Mouse (Mus musculus): Measurements from ENCODE around the gene Nyap2. TPM values are rescaled to one million over a fixed set of nuclear protein-coding genes. Genes with fewer than 3 reads are reported as not detected.
"Not testable (repeated sequence)": the region's sequence is repeated elsewhere in the genome, so short reads cannot be mapped to it uniquely, and the experiment has no call there.

Gene Nyap2
- polyA plus RNA-seq, 1 experiment = not detected

- Histone ChIP-seq H3K4me3 (replicated peaks) (no peak overlapping the region), H3K4me1 (no peaks in the 10 kb centered on the region), H3K36me3 (replicated peaks; ENCODE audit: low read length) (no peaks in the 10 kb centered on the region), H3K27me3 (replicated peaks) (no peaks in the 10 kb centered on the region), H3K9me3 (no peaks in the 10 kb centered on the region)
- TF ChIP-seq FLI1 (IDR thresholded peaks at IDR 0.05; ENCODE audit: low read length) (no peak), GATA1 (IDR thresholded peaks at IDR 0.05; ENCODE audit: borderline replicate concordance, low read length) (no peak)
These were observed 96.0 kb downstream of the Nyap2 start for GRCm38 (mm10) chr1:81172703-81173102.

GRCm38 (mm10) chr1:81173303-81173702, 96.6 kb downstream of the Nyap2 start:
- no peaks in the 10 kb centered on the region for H3K4me1 ChIP-seq
- H3K36me3 ChIP-seq (replicated peaks; ENCODE audit: low read length) = no peaks in the 10 kb centered on the region
- H3K27me3 ChIP-seq (replicated peaks) = no peaks in the 10 kb centered on the region
- no peak overlapping the region for H3K4me3 ChIP-seq (replicated peaks)
- no peaks in the 10 kb centered on the region for H3K9me3 ChIP-seq
- TF ChIP-seq FLI1 (IDR thresholded peaks at IDR 0.05; ENCODE audit: low read length) = no peak
- no peak for TF ChIP-seq GATA1 (IDR thresholded peaks at IDR 0.05; ENCODE audit: borderline replicate concordance, low read length)

GRCm38 (mm10) chr1:81179725-81180124, 103.0 kb downstream of the Nyap2 start:
- Histone ChIP-seq H3K27me3 (replicated peaks) (no peaks in the 10 kb centered on the region), H3K4me3 (replicated peaks) (no peak overlapping the region), H3K4me1 (no peaks in the 10 kb centered on the region), H3K36me3 (replicated peaks; ENCODE audit: low read length) (no peaks in the 10 kb centered on the region), H3K9me3 (no peaks in the 10 kb centered on the region)
- TF ChIP-seq FLI1 (IDR thresholded peaks at IDR 0.05; ENCODE audit: low read length) = no peak
- no peak for TF ChIP-seq GATA1 (IDR thresholded peaks at IDR 0.05; ENCODE audit: borderline replicate concordance, low read length)

- Histone ChIP-seq H3K36me3 (replicated peaks; ENCODE audit: low read length) (no peaks in the 10 kb centered on the region), H3K9me3 (no peaks in the 10 kb centered on the region), H3K4me3 (replicated peaks) (no peak overlapping the region), H3K4me1 (no peaks in the 10 kb centered on the region), H3K27me3 (replicated peaks) (no peaks in the 10 kb centered on the region)
- TF ChIP-seq GATA1 (IDR thresholded peaks at IDR 0.05; ENCODE audit: borderline replicate concordance, low read length) = no peak
These were observed 103.9 kb downstream of the Nyap2 start for GRCm38 (mm10) chr1:81180686-81181085.

GRCm38 (mm10) chr1:81209536-81209935, 132.8 kb downstream of the Nyap2 start:
- H3K4me3 ChIP-seq (replicated peaks) = no peak overlapping the region
- 0 out of 2 replicates have a peak, but pooled peaks cover 4% of the 10 kb centered on the region for H3K9me3 ChIP-seq
- H3K36me3 ChIP-seq (replicated peaks; ENCODE audit: low read length) = no peaks in the 10 kb centered on the region
- H3K27me3 ChIP-seq (replicated peaks) = no peaks in the 10 kb centered on the region
- TF ChIP-seq FLI1 (IDR thresholded peaks at IDR 0.05; ENCODE audit: low read length) (no peak), GATA1 (IDR thresholded peaks at IDR 0.05; ENCODE audit: borderline replicate concordance, low read length) (no peak)
- no peaks in the 10 kb centered on the region for H3K4me1 ChIP-seq

- Histone ChIP-seq H3K4me3 (replicated peaks) (no peak overlapping the region), H3K9me3 (0 out of 2 replicates have a peak, but pooled peaks cover 4% of the 10 kb centered on the region), H3K27me3 (replicated peaks) (no peaks in the 10 kb centered on the region), H3K4me1 (no peaks in the 10 kb centered on the region), H3K36me3 (replicated peaks; ENCODE audit: low read length) (no peaks in the 10 kb centered on the region)
- TF ChIP-seq FLI1 (IDR thresholded peaks at IDR 0.05; ENCODE audit: low read length) = no peak
- TF ChIP-seq GATA1 (IDR thresholded peaks at IDR 0.05; ENCODE audit: borderline replicate concordance, low read length) = no peak
These were observed 134.7 kb downstream of the Nyap2 start for GRCm38 (mm10) chr1:81211491-81211890.

GRCm38 (mm10) chr1:81219790-81220189, 143.0 kb downstream of the Nyap2 start:
- H3K4me1 ChIP-seq = no peaks in the 10 kb centered on the region
- TF ChIP-seq GATA1 (IDR thresholded peaks at IDR 0.05; ENCODE audit: borderline replicate concordance, low read length) = no peak
- no peak for TF ChIP-seq FLI1 (IDR thresholded peaks at IDR 0.05; ENCODE audit: low read length)
- H3K4me3 ChIP-seq (replicated peaks) = no peak overlapping the region
- H3K27me3 ChIP-seq (replicated peaks) = no peaks in the 10 kb centered on the region
- no peaks in the 10 kb centered on the region for H3K36me3 ChIP-seq (replicated peaks; ENCODE audit: low read length)
- H3K9me3 ChIP-seq = peaks cover 6% of the 10 kb centered on the region; the same call in 1 of the 2 replicates

GRCm38 (mm10) chr1:81231759-81232406, 155.1 kb downstream of the Nyap2 start:
- Histone ChIP-seq H3K27me3 (replicated peaks) (no peaks in the 10 kb centered on the region), H3K9me3 (no peaks in the 10 kb centered on the region), H3K4me3 (replicated peaks) (no peak overlapping the region), H3K4me1 (no peaks in the 10 kb centered on the region), H3K36me3 (replicated peaks; ENCODE audit: low read length) (no peaks in the 10 kb centered on the region)
- TF ChIP-seq GATA1 (IDR thresholded peaks at IDR 0.05; ENCODE audit: borderline replicate concordance, low read length) (no peak), FLI1 (IDR thresholded peaks at IDR 0.05; ENCODE audit: low read length) (no peak)

- H3K36me3 ChIP-seq (replicated peaks; ENCODE audit: low read length); H3K27me3 ChIP-seq (replicated peaks); H3K9me3 ChIP-seq; H3K4me1 ChIP-seq; H3K4me3 ChIP-seq (replicated peaks): not testable (repeated sequence)
These were observed 155.6 kb downstream of the Nyap2 start for GRCm38 (mm10) chr1:81232407-81232789.

GRCm38 (mm10) chr1:81248447-81249205, 171.9 kb downstream of the Nyap2 start:
- no peaks in the 10 kb centered on the region for H3K4me1 ChIP-seq
- H3K36me3 ChIP-seq (replicated peaks; ENCODE audit: low read length) = no peaks in the 10 kb centered on the region
- no peak overlapping the region for H3K4me3 ChIP-seq (replicated peaks)
- H3K27me3 ChIP-seq (replicated peaks) = no peaks in the 10 kb centered on the region
- no peaks in the 10 kb centered on the region for H3K9me3 ChIP-seq
- TF ChIP-seq FLI1 (IDR thresholded peaks at IDR 0.05; ENCODE audit: low read length) = no peak
- no peak for TF ChIP-seq GATA1 (IDR thresholded peaks at IDR 0.05; ENCODE audit: borderline replicate concordance, low read length)
